Mouse (Mus musculus) liver, embryonic 11.5 days (tissue): ENCODE measurements around the gene Hbq1b. TPM values are rescaled to one million over a fixed set of nuclear protein-coding genes. Genes with fewer than 3 reads are reported as not detected.
A peak's percentile ranks its signal among the peaks of the same experiment; 100 is the strongest.
"Not testable (repeated sequence)": the region's sequence is repeated elsewhere in the genome, so short reads cannot be mapped to it uniquely, and the experiment has no call there.

Experiments
- ATAC-seq: fragments of 200-750 bp; cut with Nextera tagmentation; replicated peaks from 2 replicates; pipeline ENCODE4 v1.8.0; 2017; ENCODE audit warnings: moderate number of reproducible peaks, mild to moderate bottlenecking, moderate TSS enrichment, moderate library complexity; ENCODE audit not compliant: low FRiP score
- DNase-seq: peaks from one replicate; pipeline ENCODE4 v3.0.0-alpha.2; 2017; ENCODE audit warnings: low spot score
- H3K27ac ChIP-seq: fragments of 300-500 bp; sonication (generic); 2 replicates; pipeline ENCODE4 v1.5.1; 2014; ENCODE audit warnings: mild to moderate bottlenecking, low read depth, low read length, control low read depth
- H3K27me3 ChIP-seq: fragments of 300-500 bp; sonication (generic); replicated peaks from 2 replicates; pipeline ENCODE4 v1.6.1; 2014; ENCODE audit warnings: low read length, mixed read lengths; ENCODE audit not compliant: control insufficient read depth, insufficient read depth
- H3K36me3 ChIP-seq: fragments of 300-500 bp; sonication (generic); 2 replicates; pipeline ENCODE4 v1.6.1; 2014; ENCODE audit warnings: mild to moderate bottlenecking, low read length, moderate library complexity, mixed read lengths; ENCODE audit not compliant: control insufficient read depth, insufficient read depth
- H3K4me1 ChIP-seq: fragments of 300-500 bp; sonication (generic); replicated peaks from 2 replicates; pipeline ENCODE4 v1.6.1; 2014; ENCODE audit warnings: low read length, mixed read lengths; ENCODE audit not compliant: control insufficient read depth, insufficient read depth
- H3K4me2 ChIP-seq: fragments of 300-500 bp; sonication (generic); 2 replicates; pipeline ENCODE4 v1.6.1; 2014; ENCODE audit warnings: mild to moderate bottlenecking, control low read depth, moderate library complexity
- H3K4me3 ChIP-seq: fragments of 300-500 bp; sonication (generic); 2 replicates; pipeline ENCODE4 v1.5.1; 2014; ENCODE audit warnings: low read depth, low read length, control low read depth
- H3K9ac ChIP-seq: fragments of 300-500 bp; sonication (generic); 2 replicates; pipeline ENCODE4 v1.6.1; 2014; ENCODE audit warnings: low read depth, low read length, control low read depth
- H3K9me3 ChIP-seq: fragments of 300-500 bp; sonication (generic); 2 replicates; pipeline ENCODE4 v1.6.1; 2016; ENCODE audit warnings: low read length, inconsistent platforms, mixed read lengths; ENCODE audit not compliant: control insufficient read depth
- WGBS: fragments of 180-500 bp; shearing (Covaris S2); extraction: QIAGEN DNeasy Blood & Tissue Kit; methylation state at CpG from one replicate; pipeline ENCODE4 v1.1.7; 2014; 5-methylcytosine and 5-hydroxymethylcytosine counted together
- polyA plus RNA-seq: library from polyadenylated mRNA; unstranded; fragments of >200 nt; fragmentation: Nextera tagmentation; extraction: Ambion mirVana; gene quantifications from 2 replicates; pipeline ENCODE4 v1.2.1, GENCODE M21; 2014

Gene Hbq1b
- polyA plus RNA-seq, 1 experiment from 2014 or later, result 43.6 TPM

GRCm38 (mm10) chr11:32287493-32287825, 694 bp downstream of the Hbq1b start:
- Histone ChIP-seq H3K36me3 (no peaks in the 10 kb centered on the region), H3K27me3 (no peaks in the 10 kb centered on the region; the same call in 1 of the 2 replicates), H3K4me2 (peak overlapping the region; percentile 61), H3K4me1 (no peaks in the 10 kb centered on the region; the same call in 1 of the 2 replicates), H3K9me3 (no peaks in the 10 kb centered on the region), H3K4me3 (peak overlapping the region; percentile 43), H3K9ac (peak overlapping the region; percentile 66), H3K27ac (peak overlapping the region; percentile 53)
- DNase-seq (no peak), ATAC-seq (no peak)
- WGBS, result 62% methylated on average over 9 of the region's 9 CpGs

- peak overlapping the region; percentile 67 for H3K27ac ChIP-seq
- not testable (repeated sequence) for ATAC-seq, H3K27me3 ChIP-seq, H3K4me1 ChIP-seq, H3K4me3 ChIP-seq, DNase-seq, H3K36me3 ChIP-seq, H3K9me3 ChIP-seq
- peak overlapping the region; percentile 42 for H3K9ac ChIP-seq
- 78% methylated on average over 4 of the region's 4 CpGs for WGBS
- H3K4me2 ChIP-seq, result peak overlapping the region; percentile 23; the same call in 1 of the 2 replicates
Observed at GRCm38 (mm10) chr11:32292819-32293218, 6.1 kb downstream of the Hbq1b start.

- Histone ChIP-seq H3K27ac (peak overlapping the region; percentile 60), H3K9ac (peak overlapping the region; percentile 38; the same call in 1 of the 2 replicates), H3K4me2 (peak overlapping the region; percentile 45)
- not testable (repeated sequence) for H3K27me3 ChIP-seq, ATAC-seq, H3K4me1 ChIP-seq, H3K9me3 ChIP-seq, DNase-seq, H3K36me3 ChIP-seq, H3K4me3 ChIP-seq
- WGBS, result 43% methylated on average over 3 of the region's 3 CpGs
Observed at GRCm38 (mm10) chr11:32293479-32293878, 6.7 kb downstream of the Hbq1b start.

- H3K27me3 ChIP-seq, H3K36me3 ChIP-seq, H3K9me3 ChIP-seq, DNase-seq, H3K4me1 ChIP-seq: not testable (repeated sequence)
- ATAC-seq, result peak; percentile 88
- Histone ChIP-seq H3K4me2 (peak within 1 kb of the TSS; percentile 50), H3K4me3 (peak within 1 kb of the TSS; percentile 45), H3K9ac (peak within 1 kb of the TSS; percentile 55), H3K27ac (peak within 1 kb of the TSS; percentile 81)
- no CpG with 5 or more reads among the region's 4 CpGs for WGBS
Observed at GRCm38 (mm10) chr11:32296203-32296602, 9.4 kb downstream of the Hbq1b start, which contains the start of gene Hba-a2. TSS of gene Hba-a2 (plus strand) at chr11:32296489.

GRCm38 (mm10) chr11:32297417-32297816, 10.7 kb downstream of the Hbq1b start:
- not testable (repeated sequence) for H3K4me1 ChIP-seq, H3K27me3 ChIP-seq, DNase-seq, H3K36me3 ChIP-seq, ATAC-seq, H3K9me3 ChIP-seq
- WGBS, result 19% methylated on average over 2 of the region's 2 CpGs
- Histone ChIP-seq H3K27ac (peak overlapping the region; percentile 74), H3K9ac (peak overlapping the region; percentile 55), H3K4me2 (peak overlapping the region; percentile 49), H3K4me3 (peak overlapping the region; percentile 45)

GRCm38 (mm10) chr11:32297866-32298531, 11.2 kb downstream of the Hbq1b start:
- Histone ChIP-seq H3K36me3 (no peaks in the 10 kb centered on the region), H3K9ac (no peak overlapping the region), H3K27ac (peak overlapping the region; percentile 2)

GRCm38 (mm10) chr11:32298532-32298918, 11.8 kb downstream of the Hbq1b start:
- peak overlapping the region; percentile 2; the same call in 1 of the 2 replicates for H3K27ac ChIP-seq
- ATAC-seq, result no peak
- peaks cover 7% of the 10 kb centered on the region for H3K4me1 ChIP-seq
- H3K36me3 ChIP-seq, result no peaks in the 10 kb centered on the region
- no peaks in the 10 kb centered on the region for H3K9me3 ChIP-seq
- peaks cover 7% of the 10 kb centered on the region for H3K27me3 ChIP-seq
- H3K9ac ChIP-seq, result no peak overlapping the region
- H3K4me2 ChIP-seq, result peak overlapping the region; percentile 1
- 97% methylated on average over 2 of the region's 2 CpGs for WGBS
- no peak overlapping the region for H3K4me3 ChIP-seq
- no peak for DNase-seq

More at GRCm38 (mm10) chr11:32297866-32298531, 11.2 kb downstream of the Hbq1b start:
- peaks cover 7% of the 10 kb centered on the region for H3K27me3 ChIP-seq
- ATAC-seq (peak; percentile 38), DNase-seq (no peak)
- WGBS, result 70% methylated on average over 1 of the region's 1 CpGs
- H3K4me3 ChIP-seq, result peak overlapping the region; percentile 27
- no peaks in the 10 kb centered on the region for H3K9me3 ChIP-seq
- peak overlapping the region; percentile 1 for H3K4me2 ChIP-seq
- H3K4me1 ChIP-seq, result peaks cover 7% of the 10 kb centered on the region

GRCm38 (mm10) chr11:32299865-32300264, 13.1 kb downstream of the Hbq1b start, which contains the start of gene Hbq1a:
TSS of gene Hbq1a (plus strand) at chr11:32300069.
- ATAC-seq, H3K9ac ChIP-seq, H3K9me3 ChIP-seq, H3K4me3 ChIP-seq, H3K36me3 ChIP-seq, H3K27me3 ChIP-seq, DNase-seq, H3K4me1 ChIP-seq: not testable (repeated sequence)
- Histone ChIP-seq H3K27ac (peak within 1 kb of the TSS; percentile 13; the same call in 1 of the 2 replicates), H3K4me2 (peak within 1 kb of the TSS; percentile 19)
- 7% methylated on average over 16 of the region's 16 CpGs for WGBS
